Mouse (Mus musculus) cerebral cortex, adult 2 months (tissue): ENCODE measurements around the gene Trim54.

ENCODE experiments used
- WGBS: fragments of 180-500 bp; shearing (Covaris S2); methylation state at CpG from one replicate; pipeline ENCODE4 v1.1.7; 2018; 5-methylcytosine and 5-hydroxymethylcytosine counted together

The Trim54 gene

GRCm38 (mm10) chr5:31116354-31116753 is at the start of gene Trim54:
Trim54 (plus strand) TSS chr5:31116712.
- 53% methylated on average over 3 of the region's 3 CpGs for WGBS

GRCm38 (mm10) chr5:31069810-31070209 is 46.7 kb upstream of the Trim54 start:
- WGBS: 62% methylated on average over 3 of the region's 3 CpGs

- 64% methylated on average over 2 of the region's 2 CpGs for WGBS
Measured at GRCm38 (mm10) chr5:31071059-31071458, 45.5 kb upstream of the Trim54 start.

GRCm38 (mm10) chr5:31071821-31072220 is 44.7 kb upstream of the Trim54 start:
- WGBS: 94% methylated on average over 11 of the region's 11 CpGs

GRCm38 (mm10) chr5:31073176-31073575 is 43.3 kb upstream of the Trim54 start:
- 89% methylated on average over 12 of the region's 12 CpGs for WGBS

- WGBS: 90% methylated on average over 13 of the region's 13 CpGs
Measured at GRCm38 (mm10) chr5:31076346-31076745, 40.2 kb upstream of the Trim54 start.

- WGBS: 41% methylated on average over 13 of the region's 13 CpGs
Measured at GRCm38 (mm10) chr5:31080059-31080794, 36.3 kb upstream of the Trim54 start.

- 41% methylated on average over 3 of the region's 3 CpGs for WGBS
Measured at GRCm38 (mm10) chr5:31080795-31081164, 35.7 kb upstream of the Trim54 start.

GRCm38 (mm10) chr5:31081386-31081785 is 35.1 kb upstream of the Trim54 start:
- WGBS: 83% methylated on average over 3 of the region's 3 CpGs

- WGBS: 16% methylated on average over 5 of the region's 5 CpGs
Measured at GRCm38 (mm10) chr5:31082355-31082754, 34.2 kb upstream of the Trim54 start.

- 50% methylated on average over 12 of the region's 12 CpGs for WGBS
Measured at GRCm38 (mm10) chr5:31082935-31083625, 33.4 kb upstream of the Trim54 start.

GRCm38 (mm10) chr5:31083949-31084348 is 32.6 kb upstream of the Trim54 start:
- 23% methylated on average over 8 of the region's 8 CpGs for whole genome bisulfite sequencing

GRCm38 (mm10) chr5:31086606-31087005 is 29.9 kb upstream of the Trim54 start:
- WGBS: 52% methylated on average over 7 of the region's 7 CpGs

GRCm38 (mm10) chr5:31087131-31087530 is 29.4 kb upstream of the Trim54 start:
- 37% methylated on average over 2 of the region's 2 CpGs for WGBS

- WGBS: 7% methylated on average over 51 of the region's 53 CpGs
Measured at GRCm38 (mm10) chr5:31092231-31092975, 24.1 kb upstream of the Trim54 start.

GRCm38 (mm10) chr5:31093151-31094041 is 23.1 kb upstream of the Trim54 start:
- under 1% methylated on average over 54 of the region's 54 CpGs for WGBS

- 2% methylated on average over 29 of the region's 29 CpGs for WGBS
Measured at GRCm38 (mm10) chr5:31094100-31094798, 22.3 kb upstream of the Trim54 start.

- 2% methylated on average over 59 of the region's 59 CpGs for WGBS
Measured at GRCm38 (mm10) chr5:31094799-31095691, 21.5 kb upstream of the Trim54 start.

GRCm38 (mm10) chr5:31095711-31096480 is 20.6 kb upstream of the Trim54 start:
- 41% methylated on average over 11 of the region's 11 CpGs for WGBS
